Mouse (Mus musculus): ENCODE measurements around the gene Top2a. TPM values are rescaled to one million over a fixed set of nuclear protein-coding genes. Genes with fewer than 3 reads are reported as not detected.
A peak's percentile ranks its signal among the peaks of the same experiment; 100 is the strongest.

Gene Top2a
- polyA plus RNA-seq (2016; fragmentation: Nextera tagmentation; extraction: Ambion mirVana): 225 and 320 TPM in 2 replicates

DNA sequence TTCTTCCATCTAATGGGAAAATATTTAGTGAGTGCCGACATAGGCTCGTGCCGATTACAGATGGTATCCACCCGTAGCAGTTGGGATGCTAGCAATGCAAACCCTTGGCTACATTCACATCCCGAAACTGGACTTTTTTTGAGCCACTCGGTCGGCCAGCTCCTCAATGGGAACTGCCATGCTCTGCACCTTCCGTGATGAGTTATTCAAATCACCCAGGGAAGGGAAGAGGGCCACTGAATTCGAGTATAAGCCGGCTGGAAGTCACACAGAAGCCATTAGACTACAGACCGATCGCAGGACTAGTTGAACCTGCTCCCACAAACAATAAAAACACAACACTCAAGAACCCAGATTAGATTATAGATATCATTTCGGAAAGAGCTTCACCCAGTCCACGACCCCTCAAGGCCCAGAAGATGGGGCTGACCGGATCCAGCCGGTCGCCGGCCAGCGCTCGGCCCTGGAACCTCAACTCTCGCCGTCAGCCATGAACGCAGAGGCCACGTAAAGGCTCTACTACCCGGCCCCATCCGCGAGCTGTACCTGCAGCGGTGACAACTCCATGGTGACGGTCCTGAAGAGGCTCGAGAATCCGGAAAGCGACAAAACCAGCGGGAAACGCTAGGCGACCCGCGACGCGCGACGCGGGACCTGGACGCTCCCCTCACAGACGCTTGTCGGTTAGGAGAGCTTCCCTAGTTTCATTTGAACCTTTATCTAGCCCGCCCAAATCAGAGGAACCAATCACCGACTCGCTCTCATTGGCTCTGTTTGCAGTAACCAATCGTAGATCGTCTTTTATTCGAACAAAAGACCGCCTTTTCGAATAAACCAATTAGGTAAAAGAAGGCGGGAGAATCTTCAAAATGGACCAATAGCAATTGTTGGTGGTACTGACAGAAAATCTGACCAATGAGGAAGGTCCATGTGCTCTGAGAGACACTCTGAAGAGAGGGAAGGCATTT lies at the start of gene Top2a:
Gene Top2a (minus strand): TSS at position 690 of the 968 bp plus-strand sequence.
- DNase-seq (ENCODE audit: low spot score): peak; percentile 96
- H3K4me1 ChIP-seq (replicated peaks): peaks cover 30% of the 10 kb centered on the region
- H3K27me3 ChIP-seq (ENCODE audit: insufficient read depth, poor library complexity, severe bottlenecking): no peaks in the 10 kb centered on the region
- no peaks in the 10 kb centered on the region for H3K9me3 ChIP-seq
- under 1% methylated on average over 54 of the region's 54 CpGs for WGBS
- peak within 1 kb of the TSS; percentile 97 for H3K27ac ChIP-seq
- H3K36me3 ChIP-seq: peaks cover 39% of the 10 kb centered on the region
- H3K4me3 ChIP-seq: peak within 1 kb of the TSS; percentile 87

DNA sequence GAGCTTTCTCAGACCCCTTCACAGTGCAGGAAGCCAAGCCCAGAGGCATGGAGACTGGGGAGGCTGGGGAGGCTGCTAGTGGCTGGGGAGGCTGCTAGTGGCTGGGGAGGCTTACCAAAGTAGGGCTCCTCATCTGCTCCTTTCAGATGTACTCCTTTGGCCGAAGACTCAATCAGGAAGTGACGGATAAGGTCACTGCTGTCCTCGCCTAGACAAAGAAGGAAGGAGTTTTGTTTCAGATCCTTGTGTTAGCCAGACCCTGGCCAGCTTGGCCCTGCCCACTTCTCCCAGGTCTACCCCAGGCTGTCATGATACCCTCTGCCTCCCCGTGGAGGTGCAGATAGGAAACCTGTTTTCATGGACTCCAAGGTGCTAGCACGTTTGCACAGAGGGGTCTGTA lies 49.8 kb upstream of the Top2a start:
- Histone ChIP-seq H3K27ac (peak overlapping the region; percentile 73), H3K4me1 (replicated peaks) (peaks cover 73% of the 10 kb centered on the region), H3K36me3 (no peaks in the 10 kb centered on the region), H3K4me3 (no peak overlapping the region), H3K27me3 (ENCODE audit: insufficient read depth, poor library complexity, severe bottlenecking) (no peaks in the 10 kb centered on the region), H3K9me3 (no peaks in the 10 kb centered on the region)
- 61% methylated on average over 5 of the region's 5 CpGs for WGBS
- no peak for DNase-seq (ENCODE audit: low spot score)

DNA sequence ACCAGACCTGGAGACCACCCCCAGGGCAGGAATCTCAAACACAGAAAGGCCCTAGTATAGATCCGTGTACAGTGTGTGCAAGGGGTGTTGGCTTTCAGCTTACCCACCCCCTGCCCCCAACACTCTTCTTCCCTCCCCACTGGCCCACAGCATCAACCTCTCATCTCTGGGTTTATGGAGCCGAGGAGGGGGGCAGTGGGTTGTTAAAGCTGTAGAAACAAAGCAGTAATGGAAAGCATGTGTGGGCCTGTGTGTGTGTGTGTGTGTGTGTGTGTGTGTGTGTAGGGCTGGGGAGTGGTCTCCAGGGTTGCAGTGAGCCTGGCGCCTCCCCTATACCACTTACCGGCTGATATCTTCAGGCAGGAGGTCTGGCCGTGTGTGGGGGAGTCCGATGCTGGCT lies 47.9 kb upstream of the Top2a start:
- peak; percentile 82 for DNase-seq (ENCODE audit: low spot score)
- Histone ChIP-seq H3K27ac (peak overlapping the region; percentile 81), H3K36me3 (no peaks in the 10 kb centered on the region), H3K4me3 (peak overlapping the region; percentile 16; the same call in 1 of the 2 replicates), H3K27me3 (ENCODE audit: insufficient read depth, poor library complexity, severe bottlenecking) (no peaks in the 10 kb centered on the region), H3K4me1 (replicated peaks) (peaks cover 66% of the 10 kb centered on the region), H3K9me3 (no peaks in the 10 kb centered on the region)
- 10% methylated on average over 6 of the region's 6 CpGs for WGBS

DNA sequence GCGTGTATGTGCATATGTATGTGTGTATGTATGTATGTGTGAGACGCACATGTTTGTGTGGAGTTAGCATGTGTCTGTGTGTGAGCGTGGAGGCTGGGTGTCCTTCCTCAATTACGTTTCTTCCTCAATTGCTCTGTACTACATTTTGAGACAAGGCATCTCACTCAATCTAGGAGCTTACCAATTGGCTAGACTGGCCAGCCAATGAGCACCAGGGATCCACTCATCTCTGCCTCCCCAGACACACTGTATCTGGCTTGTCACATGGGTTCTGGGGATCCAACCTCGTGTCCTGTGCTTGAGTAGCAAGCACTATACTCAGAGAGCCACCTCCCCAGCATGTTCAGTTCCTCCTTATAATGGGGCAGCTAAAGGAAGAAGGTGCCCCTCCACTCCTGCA lies 44.5 kb upstream of the Top2a start:
- H3K27ac ChIP-seq: no peak overlapping the region

DNA sequence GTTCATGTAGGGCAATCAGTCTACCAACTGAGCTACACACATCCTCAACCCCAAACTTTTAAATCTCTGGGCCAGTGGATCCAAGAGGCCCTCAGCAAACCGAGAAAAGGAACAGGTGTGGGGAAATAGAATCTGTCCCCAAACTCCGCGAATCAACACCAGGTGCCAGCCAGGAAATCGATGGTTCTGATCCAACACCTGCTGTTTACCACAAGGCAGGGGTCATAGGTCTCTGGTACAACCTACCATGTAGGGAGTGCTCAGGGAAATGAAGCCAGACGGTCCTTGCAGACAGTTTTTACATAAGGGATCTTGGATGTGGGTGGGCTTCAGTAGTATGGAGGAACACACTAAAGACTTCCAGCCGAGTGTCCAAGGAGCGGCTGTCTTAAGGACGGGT lies 43.6 kb upstream of the Top2a start:
- H3K27ac ChIP-seq: no peak overlapping the region
- no peak for DNase-seq (ENCODE audit: low spot score)
- 86% methylated on average over 8 of the region's 8 CpGs for WGBS
- H3K36me3 ChIP-seq: no peaks in the 10 kb centered on the region
- no peaks in the 10 kb centered on the region for H3K27me3 ChIP-seq (ENCODE audit: insufficient read depth, poor library complexity, severe bottlenecking)
- peaks cover 57% of the 10 kb centered on the region for H3K4me1 ChIP-seq (replicated peaks)
- H3K9me3 ChIP-seq: no peaks in the 10 kb centered on the region
- H3K4me3 ChIP-seq: no peak overlapping the region

More for the DNA sequence above, 44.5 kb upstream of the Top2a start:
- 85% methylated on average over 5 of the region's 5 CpGs for WGBS
- H3K4me3 ChIP-seq: no peak overlapping the region
- peaks cover 58% of the 10 kb centered on the region for H3K4me1 ChIP-seq (replicated peaks)
- no peak for DNase-seq (ENCODE audit: low spot score)
- H3K27me3 ChIP-seq (ENCODE audit: insufficient read depth, poor library complexity, severe bottlenecking): no peaks in the 10 kb centered on the region
- H3K36me3 ChIP-seq: no peaks in the 10 kb centered on the region
- no peaks in the 10 kb centered on the region for H3K9me3 ChIP-seq

DNA sequence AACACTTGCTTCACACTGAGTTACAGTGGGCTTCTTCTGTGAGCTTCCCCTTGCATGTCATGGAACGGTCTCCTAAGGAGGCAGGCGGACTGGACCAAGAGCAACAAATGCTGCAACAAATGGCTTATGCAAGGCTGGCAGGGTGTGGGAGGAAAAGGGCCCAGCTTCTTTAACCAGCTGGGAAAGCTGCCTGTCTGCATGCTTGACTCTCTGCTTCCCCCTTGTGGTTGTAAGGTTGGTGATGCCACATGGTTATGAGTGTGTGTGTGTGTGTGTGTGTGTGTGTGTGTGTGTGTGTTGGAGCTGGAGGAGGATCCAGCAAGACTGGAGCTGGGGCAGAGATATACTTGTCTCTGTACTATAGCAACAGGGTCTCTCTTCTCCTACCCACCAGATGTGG lies 42.0 kb upstream of the Top2a start:
- WGBS: 20% methylated on average over 2 of the region's 2 CpGs
- no peaks in the 10 kb centered on the region for H3K9me3 ChIP-seq
- peak; percentile 81 for DNase-seq (ENCODE audit: low spot score)
- no peaks in the 10 kb centered on the region for H3K36me3 ChIP-seq
- no peaks in the 10 kb centered on the region for H3K27me3 ChIP-seq (ENCODE audit: insufficient read depth, poor library complexity, severe bottlenecking)
- 0 out of 2 replicates have a peak overlapping the region, but pooled peaks have one; percentile 13 for H3K27ac ChIP-seq
- peaks cover 44% of the 10 kb centered on the region for H3K4me1 ChIP-seq (replicated peaks)
- H3K4me3 ChIP-seq: no peak overlapping the region

DNA sequence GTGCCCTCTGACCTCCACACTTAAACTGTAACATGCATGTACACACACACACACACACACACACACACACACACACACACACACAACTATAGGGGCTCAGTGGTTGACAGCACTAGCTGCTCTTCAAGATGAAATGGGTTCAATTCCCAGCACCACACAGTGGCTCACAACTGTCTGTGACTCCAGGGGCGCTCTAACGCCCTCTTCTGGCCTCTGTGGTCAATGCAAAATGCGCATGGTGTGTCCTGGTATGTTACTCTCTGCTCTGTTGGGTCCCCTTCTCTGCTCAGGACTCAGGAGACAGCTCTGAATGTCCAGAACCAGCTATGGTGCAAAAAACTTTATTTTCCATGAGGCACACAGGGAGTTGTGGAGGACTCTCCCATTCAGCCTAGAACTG lies 41.4 kb upstream of the Top2a start:
- H3K4me3 ChIP-seq: no peak overlapping the region
- H3K36me3 ChIP-seq: no peaks in the 10 kb centered on the region
- no peaks in the 10 kb centered on the region for H3K9me3 ChIP-seq
- no peaks in the 10 kb centered on the region for H3K27me3 ChIP-seq (ENCODE audit: insufficient read depth, poor library complexity, severe bottlenecking)
- H3K27ac ChIP-seq: 0 out of 2 replicates have a peak overlapping the region, but pooled peaks have one; percentile 13
- WGBS: 70% methylated on average over 3 of the region's 3 CpGs
- H3K4me1 ChIP-seq (replicated peaks): peaks cover 45% of the 10 kb centered on the region
- DNase-seq (ENCODE audit: low spot score): no peak

DNA sequence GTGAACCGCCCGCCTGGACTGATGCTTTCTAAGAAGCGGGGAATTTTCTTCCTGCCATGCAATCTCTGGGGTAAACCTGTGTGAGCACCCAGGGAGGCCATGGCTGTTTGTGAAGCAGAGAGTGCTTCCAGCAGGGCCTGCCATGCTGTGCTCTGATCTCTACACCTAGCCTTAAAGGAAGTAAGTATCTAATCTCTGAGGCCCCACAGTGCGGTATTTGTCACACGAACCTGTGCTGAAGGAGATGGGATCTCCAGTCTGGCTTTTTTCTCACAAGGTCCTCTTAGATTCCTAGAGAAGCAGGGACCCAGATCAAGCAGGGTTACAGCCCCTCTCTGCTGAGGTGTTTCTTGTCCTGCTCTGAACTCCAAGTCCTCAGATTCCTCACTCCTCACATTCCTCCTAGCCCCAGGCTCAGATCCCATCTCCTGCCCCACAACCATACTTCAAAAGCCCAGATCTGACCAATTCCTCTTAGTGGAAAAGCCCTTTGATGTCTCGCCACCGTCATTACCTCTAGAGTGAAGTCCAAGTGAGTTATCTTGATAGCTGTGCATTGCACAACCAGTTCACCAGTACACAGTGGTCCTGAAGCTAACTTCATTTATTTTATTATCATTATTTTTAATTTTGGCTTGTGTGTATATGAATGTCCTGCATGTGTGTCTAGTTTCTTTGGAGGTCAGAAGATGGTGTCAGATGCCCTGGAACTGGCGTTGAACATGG lies 39.6 kb upstream of the Top2a start:
- H3K27ac ChIP-seq: peak overlapping the region; percentile 47

DNA sequence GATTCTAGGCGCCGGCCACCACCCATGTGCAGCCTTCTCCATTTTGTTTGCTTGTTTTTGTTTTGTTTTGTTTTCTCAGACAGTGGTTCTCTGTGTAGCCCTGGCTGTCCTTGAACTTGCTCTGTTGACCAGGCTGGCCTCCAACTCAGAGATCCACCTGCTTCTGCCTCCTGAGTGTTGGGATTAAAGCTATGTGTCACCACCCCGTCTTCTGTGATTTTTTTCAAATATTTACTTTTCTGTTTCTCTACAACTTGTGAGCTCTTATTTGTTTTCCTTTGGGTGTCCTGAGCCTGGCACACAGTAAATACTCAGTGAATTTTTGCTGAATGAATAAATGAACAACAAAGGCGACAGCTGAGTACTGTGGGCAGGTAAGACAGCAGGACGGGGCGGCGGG lies 38.7 kb upstream of the Top2a start:
- no peak for DNase-seq (ENCODE audit: low spot score)
- peaks cover 4% of the 10 kb centered on the region; the same call in 1 of the 2 replicates for H3K9me3 ChIP-seq
- H3K4me1 ChIP-seq (replicated peaks): peaks cover 38% of the 10 kb centered on the region
- H3K4me3 ChIP-seq: no peak overlapping the region
- 84% methylated on average over 7 of the region's 7 CpGs for WGBS
- 0 out of 2 replicates have a peak overlapping the region, but pooled peaks have one; percentile 47 for H3K27ac ChIP-seq
- H3K36me3 ChIP-seq: 0 out of 2 replicates have a peak, but pooled peaks cover 5% of the 10 kb centered on the region
- no peaks in the 10 kb centered on the region for H3K27me3 ChIP-seq (ENCODE audit: insufficient read depth, poor library complexity, severe bottlenecking)

More for the DNA sequence above, 39.6 kb upstream of the Top2a start:
- Histone ChIP-seq H3K36me3 (0 out of 2 replicates have a peak, but pooled peaks cover 5% of the 10 kb centered on the region), H3K4me1 (replicated peaks) (peaks cover 38% of the 10 kb centered on the region), H3K9me3 (peaks cover 4% of the 10 kb centered on the region; the same call in 1 of the 2 replicates), H3K4me3 (no peak overlapping the region), H3K27me3 (ENCODE audit: insufficient read depth, poor library complexity, severe bottlenecking) (no peaks in the 10 kb centered on the region)
- 44% methylated on average over 8 of the region's 8 CpGs for WGBS
- no peak for DNase-seq (ENCODE audit: low spot score)

DNA sequence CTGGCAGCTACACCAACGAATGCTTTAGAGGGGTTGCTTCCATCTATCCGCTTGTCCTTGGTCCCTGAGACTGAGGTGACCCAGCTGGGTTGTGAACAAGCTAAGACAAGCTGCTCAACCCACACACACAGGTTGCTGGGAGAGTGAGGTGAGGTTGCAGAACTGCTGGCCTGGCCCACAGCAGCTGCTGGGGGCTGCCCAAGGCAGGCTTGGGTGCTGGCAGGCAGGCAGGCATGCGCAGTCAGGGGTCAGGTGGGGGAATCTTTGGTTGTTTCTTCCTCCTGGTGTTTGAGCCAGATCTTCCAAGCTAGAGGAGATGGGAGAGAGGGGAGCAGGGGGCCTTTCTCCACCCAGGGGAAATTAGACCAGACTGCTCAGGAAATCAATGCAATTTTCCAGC lies 36.4 kb upstream of the Top2a start:
- 0 out of 2 replicates have a peak, but pooled peaks cover 5% of the 10 kb centered on the region for H3K36me3 ChIP-seq
- peaks cover 42% of the 10 kb centered on the region for H3K4me1 ChIP-seq (replicated peaks)
- H3K4me3 ChIP-seq: no peak overlapping the region
- DNase-seq (ENCODE audit: low spot score): no peak
- WGBS: 85% methylated on average over 3 of the region's 3 CpGs
- H3K27me3 ChIP-seq (ENCODE audit: insufficient read depth, poor library complexity, severe bottlenecking): no peaks in the 10 kb centered on the region
- H3K27ac ChIP-seq: peak overlapping the region; percentile 47
- peaks cover 4% of the 10 kb centered on the region; the same call in 1 of the 2 replicates for H3K9me3 ChIP-seq

DNA sequence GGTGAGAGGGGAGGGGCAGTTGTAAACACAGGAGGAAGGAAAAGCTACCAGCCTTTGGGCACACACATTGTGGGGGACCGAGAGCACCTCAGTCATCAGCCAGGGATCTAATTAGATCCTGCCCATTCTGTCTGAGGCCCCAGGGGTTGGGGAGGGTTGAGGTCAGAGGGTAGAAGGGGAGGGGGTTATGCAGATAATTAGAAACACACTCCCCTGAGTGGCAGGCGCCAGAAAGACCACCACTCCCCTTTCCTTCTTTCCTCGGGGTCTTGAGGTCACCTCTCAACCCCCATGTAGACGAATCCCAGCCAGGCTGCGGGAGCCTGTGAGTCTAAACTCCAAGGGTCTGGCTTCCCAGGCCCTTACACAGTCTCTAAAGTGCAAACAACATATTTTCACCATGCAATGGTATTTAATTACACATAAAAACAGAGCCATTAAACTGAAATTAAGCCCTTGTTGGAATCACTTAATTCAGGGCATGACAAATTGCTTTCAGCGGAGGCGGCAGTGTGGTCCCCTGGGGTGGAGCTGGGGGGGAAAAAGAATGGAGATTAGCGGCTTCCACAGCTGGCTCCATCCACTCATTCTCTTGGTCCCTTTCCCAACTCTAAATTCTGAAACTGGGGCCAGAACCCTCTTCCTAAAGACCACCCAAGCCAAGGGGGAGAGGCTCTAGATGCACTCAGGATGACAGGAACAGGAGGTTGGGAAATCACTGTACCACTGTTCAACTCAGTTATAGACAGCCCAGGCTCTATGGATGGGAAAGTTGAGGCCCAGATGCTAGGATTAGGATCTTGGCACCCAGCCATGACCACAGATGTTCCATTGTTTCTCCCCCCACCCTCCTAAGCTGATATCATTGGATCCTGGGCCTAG lies 31.8 kb upstream of the Top2a start:
- H3K4me3 ChIP-seq: no peak overlapping the region; the same call in 1 of the 2 replicates
- peaks cover 4% of the 10 kb centered on the region; the same call in 1 of the 2 replicates for H3K9me3 ChIP-seq
- H3K4me1 ChIP-seq (replicated peaks): peaks cover 33% of the 10 kb centered on the region
- no peaks in the 10 kb centered on the region for H3K27me3 ChIP-seq (ENCODE audit: insufficient read depth, poor library complexity, severe bottlenecking)
- WGBS: 3% methylated on average over 8 of the region's 8 CpGs
- peaks cover 28% of the 10 kb centered on the region for H3K36me3 ChIP-seq
- H3K27ac ChIP-seq: peak overlapping the region; percentile 69
- DNase-seq (ENCODE audit: low spot score): peak; percentile 65

DNA sequence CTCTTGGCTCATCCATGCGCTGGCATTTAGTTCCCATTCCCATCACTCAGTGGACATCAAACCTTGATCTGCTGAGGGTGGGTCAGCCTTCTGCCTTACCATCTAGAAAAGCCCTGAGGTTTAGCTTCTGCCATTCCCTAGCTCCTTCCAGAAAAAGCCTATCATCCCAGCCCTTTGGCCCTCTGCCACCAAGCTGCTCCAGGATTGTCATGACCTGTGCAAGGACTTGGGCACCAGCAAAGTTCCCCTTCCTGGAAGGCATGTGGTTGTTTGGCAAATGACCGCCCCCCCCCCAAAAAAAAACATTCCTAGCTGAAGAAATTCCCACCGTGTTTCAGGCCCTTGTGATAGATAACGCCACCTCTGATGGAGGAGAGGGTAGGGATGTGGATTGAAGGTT lies 31.2 kb upstream of the Top2a start:
- peaks cover 26% of the 10 kb centered on the region for H3K4me1 ChIP-seq (replicated peaks)
- H3K36me3 ChIP-seq: peaks cover 35% of the 10 kb centered on the region
- H3K27ac ChIP-seq: peak overlapping the region; percentile 69
- peaks cover 4% of the 10 kb centered on the region; the same call in 1 of the 2 replicates for H3K9me3 ChIP-seq
- DNase-seq (ENCODE audit: low spot score): no peak
- H3K4me3 ChIP-seq: no peak overlapping the region
- WGBS: 40% methylated on average over 4 of the region's 4 CpGs
- no peaks in the 10 kb centered on the region for H3K27me3 ChIP-seq (ENCODE audit: insufficient read depth, poor library complexity, severe bottlenecking)
